Mouse (Mus musculus) liver, embryonic 16.5 days (tissue): ENCODE measurements at regions not wholly inside any gene's neighbourhood (a gene's known extent, or its start where the extent isn't known, plus 50 kb on each side); places are given as distances from the start of the nearest gene placed in this dataset.

Experiments
- ATAC-seq: fragments of 200-750 bp; cut with Nextera tagmentation; 2 replicates; pipeline ENCODE4 v1.8.0; 2017; ENCODE audit warnings: low read depth, mild to moderate bottlenecking, moderate number of reproducible peaks, moderate library complexity
- H3K27ac ChIP-seq: fragments of 300-500 bp; sonication (generic); 2 replicates; pipeline ENCODE4 v1.5.1; 2014; ENCODE audit warnings: mild to moderate bottlenecking, low read length
- H3K27me3 ChIP-seq: fragments of 300-500 bp; sonication (generic); 2 replicates; pipeline ENCODE4 v1.6.1; 2014; ENCODE audit warnings: low read depth, low read length, mixed read lengths; ENCODE audit not compliant: control insufficient read depth, insufficient read depth
- H3K36me3 ChIP-seq: fragments of 300-500 bp; sonication (generic); 2 replicates; pipeline ENCODE4 v1.6.1; 2014; ENCODE audit warnings: mild to moderate bottlenecking; ENCODE audit not compliant: control insufficient read depth, insufficient read depth
- H3K4me1 ChIP-seq: fragments of 300-500 bp; sonication (generic); 2 replicates; pipeline ENCODE4 v1.6.1; 2014; ENCODE audit warnings: low read depth, low read length, mixed read lengths; ENCODE audit not compliant: control insufficient read depth
- H3K4me2 ChIP-seq: fragments of 300-500 bp; sonication (generic); 2 replicates; pipeline ENCODE4 v1.6.1; 2014; ENCODE audit warnings: low read depth, low read length, mixed read lengths
- H3K4me3 ChIP-seq: fragments of 300-500 bp; sonication (generic); 2 replicates; pipeline ENCODE4 v1.5.1; 2014; ENCODE audit warnings: low read depth, mild to moderate bottlenecking, low read length
- H3K9ac ChIP-seq: fragments of 300-500 bp; sonication (generic); 2 replicates; pipeline ENCODE4 v1.6.1; 2014; ENCODE audit warnings: low read depth, low read length
- H3K9me3 ChIP-seq: fragments of 300-500 bp; sonication (generic); replicated peaks from 2 replicates; pipeline ENCODE4 v1.6.1; 2016; ENCODE audit warnings: low read length; ENCODE audit not compliant: control insufficient read depth
- WGBS: fragments of 180-500 bp; shearing (Covaris S2); extraction: QIAGEN DNeasy Blood & Tissue Kit; methylation state at CpG from one replicate; pipeline ENCODE4 v1.1.7; 2014; ENCODE audit not compliant: insufficient replicate concordance; 5-methylcytosine and 5-hydroxymethylcytosine counted together

- H3K4me1 ChIP-seq = no peaks in the 10 kb centered on the region
- no peak overlapping the region for H3K27ac ChIP-seq
- no peaks in the 10 kb centered on the region for H3K27me3 ChIP-seq
- H3K4me2 ChIP-seq = no peak overlapping the region
- H3K4me3 ChIP-seq = no peak overlapping the region
- H3K36me3 ChIP-seq = no peaks in the 10 kb centered on the region
- no peaks in the 10 kb centered on the region for H3K9me3 ChIP-seq
- WGBS = 60% methylated on average over 5 of the region's 5 CpGs
- no peak overlapping the region for H3K9ac ChIP-seq
- no peak for ATAC-seq
Measured at GRCm38 (mm10) chr16:29035523-29035922, 106.0 kb upstream of the Mb21d2 start.

GRCm38 (mm10) chr16:29034053-29034794 lies 104.8 kb upstream of the Mb21d2 start:
- WGBS = 24% methylated on average over 16 of the region's 16 CpGs

GRCm38 (mm10) chr16:29033357-29033756 lies 103.9 kb upstream of the Mb21d2 start:
- H3K36me3 ChIP-seq = no peaks in the 10 kb centered on the region
- H3K9me3 ChIP-seq = no peaks in the 10 kb centered on the region
- no peak overlapping the region for H3K9ac ChIP-seq
- no peaks in the 10 kb centered on the region for H3K4me1 ChIP-seq
- no peak overlapping the region for H3K4me2 ChIP-seq
- 40% methylated on average over 5 of the region's 5 CpGs for WGBS
- H3K27me3 ChIP-seq = no peaks in the 10 kb centered on the region
- H3K27ac ChIP-seq = no peak overlapping the region
- H3K4me3 ChIP-seq = no peak overlapping the region
- ATAC-seq = no peak

More at GRCm38 (mm10) chr16:29034053-29034794, 104.8 kb upstream of the Mb21d2 start:
- no peak overlapping the region for H3K4me2 ChIP-seq
- H3K27ac ChIP-seq = no peak overlapping the region
- no peak for ATAC-seq
- H3K9ac ChIP-seq = no peak overlapping the region
- no peaks in the 10 kb centered on the region for H3K27me3 ChIP-seq
- no peaks in the 10 kb centered on the region for H3K9me3 ChIP-seq
- no peaks in the 10 kb centered on the region for H3K36me3 ChIP-seq
- H3K4me3 ChIP-seq = no peak overlapping the region
- no peaks in the 10 kb centered on the region for H3K4me1 ChIP-seq

- ATAC-seq = no peak
- Histone ChIP-seq H3K27ac (no peak overlapping the region), H3K9ac (no peak overlapping the region), H3K27me3 (no peaks in the 10 kb centered on the region), H3K4me3 (no peak overlapping the region), H3K4me1 (no peaks in the 10 kb centered on the region), H3K4me2 (no peak overlapping the region), H3K9me3 (no peaks in the 10 kb centered on the region), H3K36me3 (no peaks in the 10 kb centered on the region)
- WGBS = 70% methylated on average over 11 of the region's 11 CpGs
Measured at GRCm38 (mm10) chr16:29027856-29028255, 98.4 kb upstream of the Mb21d2 start.

GRCm38 (mm10) chr16:29001249-29001648 lies 71.8 kb upstream of the Mb21d2 start:
- H3K4me3 ChIP-seq = no peak overlapping the region
- no peak for ATAC-seq
- H3K36me3 ChIP-seq = no peaks in the 10 kb centered on the region
- H3K4me2 ChIP-seq = no peak overlapping the region
- H3K27ac ChIP-seq = no peak overlapping the region
- H3K4me1 ChIP-seq = no peaks in the 10 kb centered on the region
- H3K9ac ChIP-seq = no peak overlapping the region
- 65% methylated on average over 9 of the region's 9 CpGs for WGBS
- no peaks in the 10 kb centered on the region for H3K27me3 ChIP-seq
- H3K9me3 ChIP-seq = no peaks in the 10 kb centered on the region

GRCm38 (mm10) chr16:28999641-29000040 lies 70.2 kb upstream of the Mb21d2 start:
- Histone ChIP-seq H3K36me3 (no peaks in the 10 kb centered on the region), H3K4me1 (no peaks in the 10 kb centered on the region), H3K4me2 (no peak overlapping the region), H3K9ac (no peak overlapping the region), H3K4me3 (no peak overlapping the region), H3K27ac (no peak overlapping the region), H3K9me3 (no peaks in the 10 kb centered on the region), H3K27me3 (no peaks in the 10 kb centered on the region)
- 48% methylated on average over 4 of the region's 4 CpGs for WGBS
- no peak for ATAC-seq

GRCm38 (mm10) chr16:28996629-28997028 lies 67.2 kb upstream of the Mb21d2 start:
- Histone ChIP-seq H3K27me3 (no peaks in the 10 kb centered on the region), H3K9me3 (no peaks in the 10 kb centered on the region), H3K27ac (no peak overlapping the region), H3K4me1 (no peaks in the 10 kb centered on the region), H3K4me2 (no peak overlapping the region), H3K4me3 (no peak overlapping the region), H3K9ac (no peak overlapping the region), H3K36me3 (no peaks in the 10 kb centered on the region)
- 56% methylated on average over 3 of the region's 3 CpGs for WGBS
- ATAC-seq = no peak

- H3K27me3 ChIP-seq = no peaks in the 10 kb centered on the region
- ATAC-seq = no peak
- WGBS = 70% methylated on average over 3 of the region's 3 CpGs
- H3K4me2 ChIP-seq = no peak overlapping the region
- no peaks in the 10 kb centered on the region for H3K9me3 ChIP-seq
- no peak overlapping the region for H3K9ac ChIP-seq
- no peaks in the 10 kb centered on the region for H3K36me3 ChIP-seq
- H3K4me3 ChIP-seq = no peak overlapping the region
- H3K4me1 ChIP-seq = no peaks in the 10 kb centered on the region
- no peak overlapping the region for H3K27ac ChIP-seq
Measured at GRCm38 (mm10) chr16:28990666-28991065, 61.2 kb upstream of the Mb21d2 start.

- H3K9me3 ChIP-seq = no peaks in the 10 kb centered on the region
- H3K27ac ChIP-seq = no peak overlapping the region
- H3K4me1 ChIP-seq = no peaks in the 10 kb centered on the region
- H3K36me3 ChIP-seq = no peaks in the 10 kb centered on the region
- H3K9ac ChIP-seq = no peak overlapping the region
- H3K4me3 ChIP-seq = no peak overlapping the region
- WGBS = 37% methylated on average over 6 of the region's 6 CpGs
- 0 out of 2 replicates have a peak, but pooled peaks have one; percentile 21 for ATAC-seq
- no peaks in the 10 kb centered on the region for H3K27me3 ChIP-seq
- H3K4me2 ChIP-seq = no peak overlapping the region
Measured at GRCm38 (mm10) chr16:28984931-28985330, 55.5 kb upstream of the Mb21d2 start.
